Mouse (Mus musculus) cerebellum, adult 2 months (tissue): ENCODE measurements at regions not wholly inside any gene's neighbourhood (a gene's known extent, or its start where the extent isn't known, plus 50 kb on each side); places are given as distances from the start of the nearest gene placed in this dataset.
A peak's percentile ranks its signal among the peaks of the same experiment; 100 is the strongest.
"Not testable (repeated sequence)": the region's sequence is repeated elsewhere in the genome, so short reads cannot be mapped to it uniquely, and the experiment has no call there.

Source experiments
- DNase-seq, 2 experiments: peaks; one replicate each; pipeline ENCODE4 v3.0.0; 2021
- H3K27ac ChIP-seq: fragments of 200-500 bp; 2 replicates; pipeline ENCODE4 v1.5.1; 2012; ENCODE audit warnings: low read length, control low read depth, inconsistent platforms; ENCODE audit not compliant: insufficient read depth
- H3K27me3 ChIP-seq: fragments of 200-500 bp; 2 replicates; pipeline ENCODE4 v1.6.1; 2012; ENCODE audit warnings: inconsistent platforms, mild to moderate bottlenecking, low read length, moderate library complexity; ENCODE audit not compliant: control insufficient read depth, insufficient read depth
- H3K4me1 ChIP-seq: fragments of 200-500 bp; 2 replicates; pipeline ENCODE4 v1.6.1; 2011; ENCODE audit warnings: low read length; ENCODE audit not compliant: control insufficient read depth, insufficient read depth
- H3K4me3 ChIP-seq: fragments of 200-500 bp; replicated peaks from 2 replicates; pipeline ENCODE3; 2011; ENCODE audit warnings: mild to moderate bottlenecking, low read depth, low read length, control low read depth; ENCODE audit not compliant: insufficient read depth
- CTCF ChIP-seq: fragments of 200-500 bp; IDR thresholded peaks from 2 replicates; pipeline ENCODE4 v1.5.1; 2011; ENCODE audit warnings: low read depth, mild to moderate bottlenecking, control low read depth, low read length, moderate library complexity, borderline replicate concordance; ENCODE audit not compliant: insufficient read depth
- POLR2A ChIP-seq: fragments of 200-500 bp; IDR thresholded peaks from 2 replicates; pipeline ENCODE4 v1.6.1; 2011; ENCODE audit warnings: low read length, control low read depth, borderline replicate concordance; ENCODE audit not compliant: insufficient read depth
- WGBS: fragments of 180-500 bp; shearing (Covaris S2); methylation state at CpG from one replicate; pipeline ENCODE4 v1.1.7; 2018; 5-methylcytosine and 5-hydroxymethylcytosine counted together

DNA sequence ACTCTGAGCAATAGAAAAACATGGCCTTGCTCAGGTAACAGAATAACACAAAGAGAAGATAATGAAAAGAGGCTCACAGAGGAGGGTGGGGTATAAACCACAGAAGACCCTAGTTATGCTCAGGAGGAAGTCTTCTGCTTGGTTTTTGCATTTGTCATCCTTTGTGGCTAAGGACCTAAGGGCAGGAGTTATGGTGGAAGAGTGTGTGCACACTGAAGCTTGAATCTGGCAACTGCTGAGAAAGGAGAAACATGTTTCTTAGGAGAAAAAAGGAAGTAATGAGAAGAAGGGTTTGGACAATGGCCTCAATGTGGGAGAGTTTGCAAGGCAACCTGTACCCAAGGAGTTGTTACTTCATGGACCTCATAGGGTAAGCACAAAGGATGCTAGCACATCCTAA, 106.8 kb upstream of the Nyap2 start:
- no peak for DNase-seq
- TF ChIP-seq POLR2A = no peak
- TF ChIP-seq CTCF = no peak
- no peak overlapping the region for H3K27ac ChIP-seq
- no peaks in the 10 kb centered on the region for H3K27me3 ChIP-seq
- H3K4me1 ChIP-seq = no peaks in the 10 kb centered on the region
- H3K4me3 ChIP-seq = no peak overlapping the region

GRCm38 (mm10) chr1:80969194-80969593, 107.6 kb upstream of the Nyap2 start:
- no peak overlapping the region for H3K4me3 ChIP-seq

GRCm38 (mm10) chr1:80965792-80966191, 111.0 kb upstream of the Nyap2 start:
- no peaks in the 10 kb centered on the region for H3K4me1 ChIP-seq
- no peak overlapping the region for H3K4me3 ChIP-seq
- H3K27me3 ChIP-seq = no peaks in the 10 kb centered on the region
- WGBS = 61% methylated on average over 2 of the region's 2 CpGs
- peak in 1 of 2 experiments; percentile 66 for DNase-seq
- no peak overlapping the region for H3K27ac ChIP-seq
- TF ChIP-seq CTCF (no peak), POLR2A (no peak)

More at GRCm38 (mm10) chr1:80969194-80969593, 107.6 kb upstream of the Nyap2 start:
- TF ChIP-seq POLR2A (no peak), CTCF (no peak)
- Histone ChIP-seq H3K27ac (no peak overlapping the region), H3K27me3 (no peaks in the 10 kb centered on the region), H3K4me1 (no peaks in the 10 kb centered on the region)
- no peak for DNase-seq
- 98% methylated on average over 1 of the region's 1 CpGs for WGBS

GRCm38 (mm10) chr1:80964376-80964775, 112.4 kb upstream of the Nyap2 start:
- Histone ChIP-seq H3K27me3 (no peaks in the 10 kb centered on the region), H3K4me1 (no peaks in the 10 kb centered on the region), H3K4me3 (no peak overlapping the region), H3K27ac (no peak overlapping the region)
- DNase-seq = no peak
- WGBS = 73% methylated on average over 5 of the region's 5 CpGs
- no peak for TF ChIP-seq POLR2A
- no peak for TF ChIP-seq CTCF

GRCm38 (mm10) chr1:80963838-80964237, 112.9 kb upstream of the Nyap2 start:
- TF ChIP-seq POLR2A = no peak
- no peak for TF ChIP-seq CTCF
- no peaks in the 10 kb centered on the region for H3K4me1 ChIP-seq
- H3K27ac ChIP-seq = no peak overlapping the region
- DNase-seq = peak; percentile 30 to 85
- 5% methylated on average over 1 of the region's 1 CpGs for WGBS
- no peak overlapping the region for H3K4me3 ChIP-seq
- H3K27me3 ChIP-seq = no peaks in the 10 kb centered on the region

DNA sequence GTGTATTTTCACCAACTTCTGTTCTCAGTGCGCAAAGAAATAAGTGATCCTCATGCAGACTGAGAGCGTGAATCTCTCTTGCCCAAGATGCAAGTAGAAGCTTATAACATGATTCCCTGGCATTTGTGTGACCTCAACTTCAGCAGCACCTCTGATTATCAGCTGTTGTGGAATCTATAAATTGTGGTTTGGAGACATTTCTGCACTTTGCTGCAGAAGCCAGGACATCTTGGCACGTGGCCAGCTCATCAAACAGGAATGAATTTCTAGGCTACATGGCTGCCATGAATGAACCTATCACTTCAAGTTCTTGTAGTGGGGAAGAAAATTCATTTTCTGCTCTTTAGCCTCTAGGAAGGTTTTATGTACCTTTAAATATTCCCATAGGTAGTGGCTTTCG, 126.3 kb upstream of the Nyap2 start:
- TF ChIP-seq POLR2A = no peak
- TF ChIP-seq CTCF = no peak
- peak in 1 of 2 experiments; percentile 5 for DNase-seq
- H3K4me1 ChIP-seq = no peaks in the 10 kb centered on the region
- 80% methylated on average over 4 of the region's 4 CpGs for WGBS
- no peak overlapping the region for H3K27ac ChIP-seq
- H3K27me3 ChIP-seq = no peaks in the 10 kb centered on the region
- no peak overlapping the region for H3K4me3 ChIP-seq

GRCm38 (mm10) chr1:80946049-80946448, 130.7 kb upstream of the Nyap2 start:
- H3K4me3 ChIP-seq, DNase-seq, H3K4me1 ChIP-seq, H3K27me3 ChIP-seq, H3K27ac ChIP-seq: not testable (repeated sequence)

DNA sequence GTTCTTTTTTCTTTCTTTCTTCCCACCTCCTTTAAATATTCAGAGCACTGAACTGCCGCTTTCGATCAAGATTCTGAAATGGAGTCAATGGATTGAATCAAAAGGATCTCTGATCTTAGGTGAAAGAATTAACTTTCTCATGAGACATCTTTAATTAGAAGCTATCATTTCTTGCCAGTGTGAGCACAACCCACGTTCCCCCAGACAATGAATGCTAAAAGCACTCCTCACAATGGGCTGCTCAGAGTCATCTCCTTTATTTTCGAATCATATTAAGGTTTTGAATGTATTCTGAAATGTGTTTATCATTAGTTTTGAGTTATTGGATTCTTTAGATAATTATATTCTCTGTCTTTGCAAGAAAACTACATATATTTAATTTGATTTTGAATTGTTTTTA, 137.4 kb upstream of the Nyap2 start:
- 74% methylated on average over 4 of the region's 4 CpGs for WGBS
- Histone ChIP-seq H3K4me3 (no peak overlapping the region), H3K27me3 (no peaks in the 10 kb centered on the region), H3K27ac (no peak overlapping the region), H3K4me1 (no peaks in the 10 kb centered on the region)
- no peak for DNase-seq
- no peak for TF ChIP-seq POLR2A
- TF ChIP-seq CTCF = no peak

DNA sequence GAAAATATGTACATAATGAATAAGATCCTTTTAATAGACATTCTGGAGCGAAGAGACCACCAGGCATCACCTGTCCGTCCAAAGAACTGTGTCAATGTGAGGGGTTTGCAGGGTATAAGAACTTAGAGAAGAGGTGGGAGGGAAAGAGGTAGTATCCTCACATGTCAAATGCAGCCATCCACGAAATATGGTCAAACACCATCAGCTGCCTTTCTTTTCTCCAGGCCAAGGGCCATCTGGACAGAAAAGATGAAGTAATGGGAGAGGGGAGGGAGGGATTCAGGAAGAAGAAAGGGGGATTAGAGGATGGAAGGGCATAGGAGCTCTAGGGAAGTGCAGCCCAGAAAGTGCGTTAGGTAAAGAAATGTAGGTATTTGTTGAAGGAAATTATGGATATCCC, 141.0 kb upstream of the Dock10 start:
- Histone ChIP-seq H3K27me3 (no peaks in the 10 kb centered on the region), H3K4me1 (no peaks in the 10 kb centered on the region), H3K4me3 (no peak overlapping the region), H3K27ac (no peak overlapping the region)
- DNase-seq = no peak
- 63% methylated on average over 4 of the region's 4 CpGs for WGBS
- TF ChIP-seq CTCF (no peak), POLR2A (no peak)
